In genomic region chr11:103248837-103249236, GRCm38 (mm10) we compare ENCODE assay signal across 1 mouse cellular context.
TF ChIP-seq lines count a peak whose summit lies in the region.

No protein-coding gene starts in this region.

TF ChIP-seq in CH12.LX, 34 proteins besides CTCF, POLR2A, EP300 and RAD21 (continued from another document):
- TF ChIP-seq JUN (IDR thresholded peaks at IDR 0.05; ENCODE audit: insufficient read depth, low read depth, low read length) (peak; percentile 39), CHD1 (IDR thresholded peaks at IDR 0.05; ENCODE audit: low read depth, low read length) (no peak), USF1 (IDR thresholded peaks at IDR 0.05; ENCODE audit: low read depth, low read length) (no peak), ETS1 (conservative IDR thresholded peaks at IDR 0.05; ENCODE audit: low read depth, low read length) (peak; percentile 37; the same call in 1 of the 2 replicates), UBTF (IDR thresholded peaks at IDR 0.05; ENCODE audit: low read depth, low read length) (0 out of 2 replicates have a peak, but pooled peaks have one; percentile 37), MAZ (IDR thresholded peaks at IDR 0.05; ENCODE audit: low read depth, low read length) (no peak), MXI1 (IDR thresholded peaks at IDR 0.05; ENCODE audit: low read depth, low read length) (peak; percentile 42)
